Mouse (Mus musculus): Measurements from ENCODE around the gene Nif3l1.

DNA sequence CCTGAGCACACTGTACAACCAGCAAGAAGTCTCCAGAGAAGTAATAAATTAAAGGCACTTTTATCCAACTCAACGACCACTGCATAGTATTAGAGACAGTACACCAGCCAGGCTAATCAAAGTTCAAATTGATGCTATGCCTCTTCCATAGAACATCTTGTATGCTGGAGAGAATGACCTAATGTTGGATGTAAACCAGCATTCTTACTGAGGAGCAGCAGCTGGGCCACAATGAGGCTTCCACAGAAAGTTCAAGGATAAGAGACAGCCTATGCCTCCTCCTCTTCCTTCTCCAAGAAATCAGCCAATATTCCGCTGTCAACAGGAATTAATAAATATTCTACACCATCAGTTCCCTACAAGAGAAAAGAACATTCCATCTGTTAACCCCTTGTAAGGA lies 19.0 kb downstream of the Nif3l1 start:
- no peak for TF ChIP-seq CTCF (IDR thresholded peaks at IDR 0.05; ENCODE audit: insufficient read depth, low read depth, low read length)
- no peak for TF ChIP-seq POLR2A (IDR thresholded peaks at IDR 0.05; ENCODE audit: insufficient read depth, low read depth, low read length)

All from olfactory bulb, adult 2 months (tissue).